Mouse (Mus musculus): ENCODE results near the gene Gtf2a1. TPM values are rescaled to one million over a fixed set of nuclear protein-coding genes. Genes with fewer than 3 reads are reported as not detected.

Gtf2a1 gene
- polyA plus RNA-seq, 1 experiment from 2014 or later, result 28.1 TPM

DNA sequence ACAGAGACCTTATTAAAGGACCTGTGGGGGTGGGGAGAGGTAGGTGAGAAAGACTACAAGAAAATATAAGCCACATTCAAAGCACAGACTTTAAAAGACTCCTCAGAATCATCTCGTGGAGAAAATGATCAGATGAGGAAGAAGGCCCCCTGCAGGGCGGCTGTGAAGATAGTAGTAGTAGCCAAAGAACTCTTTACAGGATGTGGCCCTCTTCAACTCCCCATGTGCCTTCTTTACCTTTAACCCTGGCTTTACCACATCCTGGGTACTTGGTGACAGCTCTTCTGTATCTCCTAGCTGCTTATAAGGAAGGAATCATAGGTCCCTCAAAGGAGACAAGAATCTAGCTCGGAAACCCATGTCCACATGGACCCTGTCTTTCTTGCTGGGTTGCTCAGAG, 66.7 kb downstream of the Gtf2a1 start:
- ATAC-seq (ENCODE audit: extremely low read depth, insufficient number of reproducible peaks, low FRiP score, low TSS enrichment), result no peak
- Histone ChIP-seq H3K27me3 (replicated peaks) (no peaks in the 10 kb centered on the region), H3K4me1 (no peaks in the 10 kb centered on the region), H3K4me2 (no peak overlapping the region), H3K36me3 (no peaks in the 10 kb centered on the region), H3K4me3 (no peak overlapping the region), H3K9me3 (no peaks in the 10 kb centered on the region), H3K27ac (replicated peaks) (no peak overlapping the region), H3K9ac (no peak overlapping the region)
- WGBS, result 44% methylated on average over 3 of the region's 3 CpGs

DNA sequence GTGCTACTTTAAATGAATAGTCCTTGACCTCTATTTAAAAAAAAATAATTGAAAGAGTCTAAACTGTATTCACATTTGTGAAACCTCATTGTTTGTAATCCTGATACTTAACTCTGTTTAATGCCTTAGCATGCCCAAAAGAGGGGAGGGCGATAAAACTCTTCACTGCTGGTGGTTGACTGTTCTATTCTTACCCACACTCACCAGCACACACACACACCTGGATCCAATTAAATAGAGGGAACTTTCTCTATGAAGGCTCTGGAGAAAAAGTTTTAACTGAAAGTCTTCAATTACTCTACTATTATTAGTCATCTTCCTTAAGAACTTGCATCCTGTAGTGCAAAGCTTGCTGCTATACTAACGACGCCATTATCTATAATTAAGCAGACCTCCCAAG, 72.5 kb downstream of the Gtf2a1 start:
- WGBS, result 73% methylated on average over 3 of the region's 3 CpGs
- Histone ChIP-seq H3K27ac (replicated peaks) (no peak overlapping the region), H3K4me2 (no peak overlapping the region), H3K4me1 (no peaks in the 10 kb centered on the region), H3K36me3 (no peaks in the 10 kb centered on the region), H3K4me3 (no peak overlapping the region), H3K9me3 (no peaks in the 10 kb centered on the region), H3K27me3 (replicated peaks) (no peaks in the 10 kb centered on the region), H3K9ac (no peak overlapping the region)
- no peak for ATAC-seq (ENCODE audit: extremely low read depth, insufficient number of reproducible peaks, low FRiP score, low TSS enrichment)

DNA sequence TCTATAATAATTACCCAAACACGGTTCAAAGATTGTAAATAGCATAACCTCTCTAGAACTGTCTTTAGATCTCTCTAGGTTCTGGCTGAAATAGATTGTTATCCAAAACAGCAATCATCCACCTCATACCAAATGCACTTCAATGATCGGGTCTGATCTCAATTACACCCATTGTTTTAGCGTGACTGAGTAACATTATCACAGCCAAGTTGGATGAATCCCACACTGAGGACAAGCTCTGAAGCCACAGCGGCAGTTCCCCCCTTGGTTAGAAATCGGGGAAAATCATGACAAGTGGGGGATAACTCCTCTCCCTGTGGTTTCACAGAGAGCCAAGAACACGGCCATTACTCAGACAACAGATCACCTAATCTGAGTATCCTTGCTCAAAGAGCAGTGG, 76.3 kb downstream of the Gtf2a1 start:
- no peaks in the 10 kb centered on the region for H3K27me3 ChIP-seq (replicated peaks)
- no peak overlapping the region for H3K27ac ChIP-seq (replicated peaks)
- no peak overlapping the region for H3K4me2 ChIP-seq
- no peaks in the 10 kb centered on the region for H3K4me1 ChIP-seq
- WGBS, result 72% methylated on average over 6 of the region's 6 CpGs
- H3K4me3 ChIP-seq, result no peak overlapping the region
- no peak overlapping the region for H3K9ac ChIP-seq
- ATAC-seq (ENCODE audit: extremely low read depth, insufficient number of reproducible peaks, low FRiP score, low TSS enrichment), result no peak
- H3K9me3 ChIP-seq, result no peaks in the 10 kb centered on the region
- H3K36me3 ChIP-seq, result no peaks in the 10 kb centered on the region

DNA sequence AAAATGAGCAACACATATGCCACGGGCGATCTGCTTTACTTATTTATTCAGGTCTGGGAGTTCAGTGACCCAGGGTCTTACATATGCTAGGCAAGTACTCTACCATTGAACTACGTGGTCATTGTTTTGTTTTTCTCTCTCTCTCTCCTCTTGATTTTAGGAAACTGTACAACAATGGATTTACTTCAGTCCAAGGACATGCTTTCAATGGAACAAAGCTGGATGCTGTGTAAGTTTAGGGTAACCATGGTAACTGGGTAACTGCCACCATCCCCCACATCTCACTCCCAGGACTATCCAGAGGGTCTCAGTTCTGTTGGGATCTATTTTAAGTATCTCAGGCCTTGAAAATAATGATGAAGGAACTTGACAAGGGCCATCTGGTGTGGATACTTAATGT, 78.5 kb downstream of the Gtf2a1 start:
- 62% methylated on average over 3 of the region's 3 CpGs for WGBS

More for the DNA sequence above, 78.5 kb downstream of the Gtf2a1 start:
- Histone ChIP-seq H3K27me3 (replicated peaks) (no peaks in the 10 kb centered on the region), H3K9ac (no peak overlapping the region), H3K27ac (replicated peaks) (no peak overlapping the region), H3K4me3 (no peak overlapping the region), H3K4me2 (no peak overlapping the region), H3K9me3 (no peaks in the 10 kb centered on the region), H3K36me3 (no peaks in the 10 kb centered on the region), H3K4me1 (no peaks in the 10 kb centered on the region)
- ATAC-seq (ENCODE audit: extremely low read depth, insufficient number of reproducible peaks, low FRiP score, low TSS enrichment), result no peak

Other genes starting within 250 kb of the Gtf2a1 start
- 6.0 and 6.3 TPM in 2 replicates for gene Cep128, start 206.1 kb downstream of the Gtf2a1 start, polyA plus RNA-seq (2015; fragmentation: Nextera tagmentation; extraction: Ambion mirVana)
- gene Tshr, start 205.9 kb downstream of the Gtf2a1 start, polyA plus RNA-seq (2015; fragmentation: Nextera tagmentation; extraction: Ambion mirVana), result 0.05 and 0.11 TPM in 2 replicates
- gene Ston2, start 197.9 kb upstream of the Gtf2a1 start, polyA plus RNA-seq (2015; fragmentation: Nextera tagmentation; extraction: Ambion mirVana), result 4.0 and 4.3 TPM in 2 replicates